Mouse (Mus musculus): ENCODE results near the gene Cant1. TPM values are rescaled to one million over a fixed set of nuclear protein-coding genes. Genes with fewer than 3 reads are reported as not detected.

Cant1 gene
- polyA plus RNA-seq, 1 experiment from 2014 or later = 22.5 TPM

GRCm38 (mm10) chr11:118452955-118453354, 34.1 kb upstream of the Cant1 start:
- Histone ChIP-seq H3K27me3 (ENCODE audit: control insufficient read depth, insufficient read depth, low read length) (no peaks in the 10 kb centered on the region), H3K4me2 (ENCODE audit: low read depth, low read length) (no peak overlapping the region), H3K4me3 (replicated peaks; ENCODE audit: low read length) (no peak overlapping the region), H3K4me1 (ENCODE audit: control insufficient read depth, insufficient read depth, low read length) (no peaks in the 10 kb centered on the region), H3K36me3 (ENCODE audit: control insufficient read depth, insufficient read depth, low read length) (no peaks in the 10 kb centered on the region), H3K9me3 (replicated peaks; ENCODE audit: control insufficient read depth, low read length) (no peaks in the 10 kb centered on the region), H3K27ac (ENCODE audit: low read length) (no peak overlapping the region), H3K9ac (ENCODE audit: low read length) (no peak overlapping the region)
- no peak for ATAC-seq (ENCODE audit: insufficient read depth, low FRiP score)
- 79% methylated on average over 2 of the region's 2 CpGs for WGBS

DNA sequence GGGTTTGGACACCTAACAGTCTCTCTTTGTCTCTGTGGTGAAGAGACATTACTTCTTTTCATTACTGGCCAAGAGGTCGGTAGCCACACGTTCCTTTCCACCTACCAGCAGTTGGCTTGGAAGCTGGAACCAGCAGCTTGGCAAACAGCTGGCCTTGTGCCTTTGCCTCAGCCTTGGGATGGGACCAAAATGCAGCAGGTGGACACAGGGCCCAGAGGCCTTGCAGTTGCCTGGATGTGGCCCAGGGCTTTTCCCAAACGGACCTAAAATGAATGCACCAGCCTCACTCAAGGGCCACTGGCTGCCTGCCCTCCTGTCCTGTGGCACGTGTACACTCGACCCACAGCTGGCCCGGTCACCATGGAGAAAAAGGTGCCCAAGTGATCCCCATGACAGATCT, 32.3 kb upstream of the Cant1 start:
- 81% methylated on average over 6 of the region's 6 CpGs for WGBS
- Histone ChIP-seq H3K9me3 (replicated peaks; ENCODE audit: control insufficient read depth, low read length) (no peaks in the 10 kb centered on the region), H3K27me3 (ENCODE audit: control insufficient read depth, insufficient read depth, low read length) (no peaks in the 10 kb centered on the region), H3K36me3 (ENCODE audit: control insufficient read depth, insufficient read depth, low read length) (no peaks in the 10 kb centered on the region), H3K9ac (ENCODE audit: low read length) (no peak overlapping the region), H3K27ac (ENCODE audit: low read length) (no peak overlapping the region), H3K4me1 (ENCODE audit: control insufficient read depth, insufficient read depth, low read length) (no peaks in the 10 kb centered on the region), H3K4me3 (replicated peaks; ENCODE audit: low read length) (no peak overlapping the region), H3K4me2 (ENCODE audit: low read depth, low read length) (no peak overlapping the region)
- no peak for ATAC-seq (ENCODE audit: insufficient read depth, low FRiP score)

DNA sequence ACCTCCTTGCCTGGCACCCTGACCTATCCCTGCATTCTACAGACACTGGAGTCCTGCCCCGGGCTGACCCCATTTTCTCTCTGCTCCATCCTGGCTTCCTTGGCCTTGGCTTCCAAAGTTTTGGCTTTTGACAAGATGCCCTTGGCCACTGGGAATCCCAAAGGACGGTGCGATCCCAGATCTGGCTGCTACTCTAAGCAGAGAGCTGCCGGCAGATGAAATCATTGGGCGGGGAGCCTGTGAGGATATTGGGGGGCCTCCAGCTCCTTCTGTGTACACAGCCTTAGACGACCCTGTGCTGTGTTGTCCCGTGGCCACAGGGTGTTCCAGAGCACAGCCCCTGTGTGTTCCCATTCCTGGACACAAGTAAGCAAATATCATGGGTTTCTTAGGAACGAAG, 29.5 kb upstream of the Cant1 start:
- Histone ChIP-seq H3K9me3 (replicated peaks; ENCODE audit: control insufficient read depth, low read length) (no peaks in the 10 kb centered on the region), H3K4me2 (ENCODE audit: low read depth, low read length) (no peak overlapping the region), H3K27me3 (ENCODE audit: control insufficient read depth, insufficient read depth, low read length) (no peaks in the 10 kb centered on the region), H3K36me3 (ENCODE audit: control insufficient read depth, insufficient read depth, low read length) (no peaks in the 10 kb centered on the region), H3K4me3 (replicated peaks; ENCODE audit: low read length) (no peak overlapping the region), H3K27ac (ENCODE audit: low read length) (no peak overlapping the region), H3K4me1 (ENCODE audit: control insufficient read depth, insufficient read depth, low read length) (0 out of 2 replicates have a peak, but pooled peaks cover 2% of the 10 kb centered on the region), H3K9ac (ENCODE audit: low read length) (no peak overlapping the region)
- 72% methylated on average over 8 of the region's 8 CpGs for WGBS
- no peak for ATAC-seq (ENCODE audit: insufficient read depth, low FRiP score)

GRCm38 (mm10) chr11:118447346-118447745, 28.5 kb upstream of the Cant1 start:
- Histone ChIP-seq H3K36me3 (ENCODE audit: control insufficient read depth, insufficient read depth, low read length) (no peaks in the 10 kb centered on the region), H3K9ac (ENCODE audit: low read length) (no peak overlapping the region), H3K4me2 (ENCODE audit: low read depth, low read length) (no peak overlapping the region), H3K4me1 (ENCODE audit: control insufficient read depth, insufficient read depth, low read length) (0 out of 2 replicates have a peak, but pooled peaks cover 7% of the 10 kb centered on the region), H3K27me3 (ENCODE audit: control insufficient read depth, insufficient read depth, low read length) (no peaks in the 10 kb centered on the region), H3K27ac (ENCODE audit: low read length) (no peak overlapping the region), H3K9me3 (replicated peaks; ENCODE audit: control insufficient read depth, low read length) (no peaks in the 10 kb centered on the region), H3K4me3 (replicated peaks; ENCODE audit: low read length) (no peak overlapping the region)
- WGBS = 56% methylated on average over 4 of the region's 4 CpGs
- ATAC-seq (ENCODE audit: insufficient read depth, low FRiP score) = no peak

GRCm38 (mm10) chr11:118445843-118446242, 27.0 kb upstream of the Cant1 start:
- 8% methylated on average over 3 of the region's 3 CpGs for WGBS
- Histone ChIP-seq H3K9ac (ENCODE audit: low read length) (no peak overlapping the region), H3K4me1 (ENCODE audit: control insufficient read depth, insufficient read depth, low read length) (0 out of 2 replicates have a peak, but pooled peaks cover 7% of the 10 kb centered on the region), H3K27ac (ENCODE audit: low read length) (no peak overlapping the region), H3K4me2 (ENCODE audit: low read depth, low read length) (no peak overlapping the region), H3K27me3 (ENCODE audit: control insufficient read depth, insufficient read depth, low read length) (no peaks in the 10 kb centered on the region), H3K4me3 (replicated peaks; ENCODE audit: low read length) (no peak overlapping the region), H3K36me3 (ENCODE audit: control insufficient read depth, insufficient read depth, low read length) (no peaks in the 10 kb centered on the region), H3K9me3 (replicated peaks; ENCODE audit: control insufficient read depth, low read length) (no peaks in the 10 kb centered on the region)
- no peak for ATAC-seq (ENCODE audit: insufficient read depth, low FRiP score)

GRCm38 (mm10) chr11:118443201-118443970, 24.5 kb upstream of the Cant1 start:
- no peaks in the 10 kb centered on the region for H3K36me3 ChIP-seq (ENCODE audit: control insufficient read depth, insufficient read depth, low read length)
- no peaks in the 10 kb centered on the region for H3K27me3 ChIP-seq (ENCODE audit: control insufficient read depth, insufficient read depth, low read length)
- peaks cover 18% of the 10 kb centered on the region for H3K4me1 ChIP-seq (ENCODE audit: control insufficient read depth, insufficient read depth, low read length)
- ATAC-seq (ENCODE audit: insufficient read depth, low FRiP score) = peak; percentile 31; the same call in 1 of the 2 replicates
- H3K9me3 ChIP-seq (replicated peaks; ENCODE audit: control insufficient read depth, low read length) = no peaks in the 10 kb centered on the region
- H3K4me2 ChIP-seq (ENCODE audit: low read depth, low read length) = no peak overlapping the region
- no peak overlapping the region for H3K27ac ChIP-seq (ENCODE audit: low read length)
- H3K9ac ChIP-seq (ENCODE audit: low read length) = no peak overlapping the region
- no peak overlapping the region for H3K4me3 ChIP-seq (replicated peaks; ENCODE audit: low read length)
- WGBS = 33% methylated on average over 11 of the region's 11 CpGs

GRCm38 (mm10) chr11:118442691-118443090, 23.8 kb upstream of the Cant1 start:
- Histone ChIP-seq H3K9ac (ENCODE audit: low read length) (no peak overlapping the region), H3K4me1 (ENCODE audit: control insufficient read depth, insufficient read depth, low read length) (peaks cover 20% of the 10 kb centered on the region), H3K36me3 (ENCODE audit: control insufficient read depth, insufficient read depth, low read length) (no peaks in the 10 kb centered on the region), H3K4me2 (ENCODE audit: low read depth, low read length) (no peak overlapping the region), H3K9me3 (replicated peaks; ENCODE audit: control insufficient read depth, low read length) (no peaks in the 10 kb centered on the region), H3K27ac (ENCODE audit: low read length) (no peak overlapping the region), H3K27me3 (ENCODE audit: control insufficient read depth, insufficient read depth, low read length) (no peaks in the 10 kb centered on the region), H3K4me3 (replicated peaks; ENCODE audit: low read length) (no peak overlapping the region)
- peak; percentile 11; the same call in 1 of the 2 replicates for ATAC-seq (ENCODE audit: insufficient read depth, low FRiP score)
- 61% methylated on average over 13 of the region's 13 CpGs for WGBS

DNA sequence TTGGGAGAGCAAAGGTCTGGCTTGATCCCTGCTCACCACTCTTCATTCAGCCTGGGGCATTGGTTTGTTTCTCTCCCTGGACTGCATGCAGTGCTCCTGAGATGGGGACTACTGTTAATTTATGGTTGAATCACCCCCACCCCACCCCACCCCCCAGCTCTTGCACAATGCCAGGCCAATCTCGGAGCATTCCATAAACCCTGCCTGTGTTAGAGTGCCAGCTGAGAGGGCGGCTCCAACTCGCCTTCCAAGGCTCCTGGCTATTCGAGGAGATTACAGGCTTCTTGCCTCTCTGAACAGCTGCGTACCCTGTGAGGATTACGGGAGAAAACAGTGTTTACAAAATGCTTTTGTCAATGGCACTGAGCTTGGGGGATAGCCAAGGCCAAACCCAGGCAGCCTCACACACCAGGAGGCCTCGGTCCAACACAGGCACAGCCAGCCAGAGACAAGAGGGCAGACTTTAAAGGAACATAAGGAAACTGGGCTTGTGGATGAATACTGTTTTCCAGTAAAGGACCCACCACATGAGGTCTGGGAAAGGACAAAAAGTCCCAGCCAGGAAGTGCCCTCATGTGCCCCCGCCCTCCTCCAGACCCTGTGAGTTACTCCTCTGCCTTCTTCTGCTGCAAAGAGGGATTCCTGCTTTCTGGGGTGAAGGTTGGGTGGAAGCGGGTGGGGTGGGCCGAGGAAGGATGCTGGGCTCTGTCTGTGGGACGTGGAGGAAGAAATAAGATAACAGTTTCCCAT, 20.0 kb upstream of the Cant1 start:
- Histone ChIP-seq H3K4me2 (ENCODE audit: low read depth, low read length) (no peak overlapping the region), H3K27me3 (ENCODE audit: control insufficient read depth, insufficient read depth, low read length) (no peaks in the 10 kb centered on the region), H3K9me3 (replicated peaks; ENCODE audit: control insufficient read depth, low read length) (no peaks in the 10 kb centered on the region), H3K4me3 (replicated peaks; ENCODE audit: low read length) (no peak overlapping the region), H3K9ac (ENCODE audit: low read length) (peak overlapping the region; percentile 52), H3K4me1 (ENCODE audit: control insufficient read depth, insufficient read depth, low read length) (peaks cover 30% of the 10 kb centered on the region), H3K36me3 (ENCODE audit: control insufficient read depth, insufficient read depth, low read length) (no peaks in the 10 kb centered on the region), H3K27ac (ENCODE audit: low read length) (peak overlapping the region; percentile 42; the same call in 1 of the 2 replicates)
- 32% methylated on average over 11 of the region's 11 CpGs for WGBS
- no peak; the same call in 1 of the 2 replicates for ATAC-seq (ENCODE audit: insufficient read depth, low FRiP score)

- 44% methylated on average over 6 of the region's 6 CpGs for WGBS
- H3K27ac ChIP-seq (ENCODE audit: low read length) = no peak overlapping the region; the same call in 1 of the 2 replicates
- no peak overlapping the region for H3K9ac ChIP-seq (ENCODE audit: low read length)
- no peak; the same call in 1 of the 2 replicates for ATAC-seq (ENCODE audit: insufficient read depth, low FRiP score)
- no peaks in the 10 kb centered on the region for H3K9me3 ChIP-seq (replicated peaks; ENCODE audit: control insufficient read depth, low read length)
- H3K36me3 ChIP-seq (ENCODE audit: control insufficient read depth, insufficient read depth, low read length) = no peaks in the 10 kb centered on the region
- no peaks in the 10 kb centered on the region for H3K27me3 ChIP-seq (ENCODE audit: control insufficient read depth, insufficient read depth, low read length)
- H3K4me2 ChIP-seq (ENCODE audit: low read depth, low read length) = no peak overlapping the region
- peaks cover 45% of the 10 kb centered on the region for H3K4me1 ChIP-seq (ENCODE audit: control insufficient read depth, insufficient read depth, low read length)
- H3K4me3 ChIP-seq (replicated peaks; ENCODE audit: low read length) = no peak overlapping the region
Observed at GRCm38 (mm10) chr11:118436471-118436935, 17.6 kb upstream of the Cant1 start.
